Comparison of ENCODE assay signal across 11 mouse cellular contexts in the genomic region with DNA sequence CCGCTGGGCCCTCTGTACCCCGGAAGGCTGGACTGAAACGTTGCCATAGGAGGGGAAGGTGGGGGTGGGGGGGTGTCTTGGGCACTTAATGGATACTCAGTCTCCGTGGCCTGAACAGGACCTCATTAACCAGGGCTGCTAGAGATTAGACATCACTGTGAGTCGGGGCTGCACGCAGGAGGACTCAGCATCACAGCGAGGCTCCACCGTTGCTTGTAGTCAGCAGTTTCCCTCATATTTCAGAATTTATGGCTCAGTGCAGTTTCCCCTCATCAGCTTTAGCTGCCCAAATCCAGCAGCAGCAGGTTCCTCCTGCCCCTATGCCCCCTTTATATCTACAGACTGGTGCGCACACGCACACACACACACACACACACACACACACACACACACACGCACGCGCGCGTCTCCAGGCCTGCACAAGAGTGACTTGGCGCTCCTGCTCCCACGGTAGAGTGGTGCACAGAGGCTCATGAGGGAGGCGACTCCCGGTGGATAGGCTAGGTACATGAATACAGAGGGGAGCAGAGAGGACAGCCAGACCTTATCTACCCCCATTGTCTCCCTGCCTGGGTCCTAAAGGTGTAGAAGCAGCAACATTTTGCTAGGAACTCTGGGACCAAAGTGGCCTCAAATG.
DNase-seq lines count a peak whose midpoint lies in the region; ATAC-seq lines count a peak whose summit lies in the region.
"Had no signal": no experiment of that assay in that cellular context is flagged by ENCODE, and none has a peak within 500 bp of the region (broad histone marks: within the 10 kb centered on the region; RNA-seq: fewer than 3 reads in every experiment).

No protein-coding gene starts in this region.

- DNase-seq in liver: peak; percentile 13
- no peak for DNase-seq in liver, embryonic 11.5 days (ENCODE audit: low spot score)
- peak; percentile 28 for DNase-seq in forebrain, embryonic 14.5 days (ENCODE audit: low spot score)
- peak; percentile 17 for DNase-seq in retina, embryonic 14.5 days (ENCODE audit: low spot score)
- no peak for DNase-seq in gastrocnemius, postnatal 25 days
- DNase-seq: heart, postnatal 36 days; layer of hippocampus, adult 9-11 months; thymus, adult 18-20 months had no signal

- no peak for ATAC-seq in liver, embryonic 11.5 days (replicated peaks; ENCODE audit: low FRiP score)
- ATAC-seq in forebrain, embryonic 14.5 days: peak; percentile 26; the same call in 1 of the 2 replicates
- ATAC-seq in limb, embryonic 12.5 days (ENCODE audit: insufficient number of reproducible peaks, insufficient read depth, low FRiP score, low TSS enrichment, low read depth): peak; percentile 63; the same call in 1 of the 2 replicates
- ATAC-seq in cerebellum, adult (ENCODE audit: insufficient number of reproducible peaks, low FRiP score, low TSS enrichment): no peak

- H3K9ac ChIP-seq in liver, embryonic 11.5 days (ENCODE audit: low read depth, low read length): no peak overlapping the region
- no peak overlapping the region for H3K9ac ChIP-seq in forebrain, embryonic 14.5 days (ENCODE audit: low read length)
- H3K9ac ChIP-seq in limb, embryonic 12.5 days (replicated peaks): no peak overlapping the region
- H3K9ac ChIP-seq: liver, embryonic 15.5 days had no signal

- no peak overlapping the region for H3K4me3 ChIP-seq in liver, embryonic 11.5 days (ENCODE audit: low read depth, low read length)
- no peak overlapping the region for H3K4me3 ChIP-seq in forebrain, embryonic 14.5 days (ENCODE audit: low read depth, low read length)
- H3K4me3 ChIP-seq in limb, embryonic 12.5 days (replicated peaks): no peak overlapping the region
- H3K4me3 ChIP-seq: liver, embryonic 15.5 days had no signal

- no peaks in the 10 kb centered on the region for H3K9me3 ChIP-seq in liver, embryonic 11.5 days (ENCODE audit: control insufficient read depth, low read length)
- no peaks in the 10 kb centered on the region for H3K9me3 ChIP-seq in forebrain, embryonic 14.5 days (replicated peaks; ENCODE audit: control insufficient read depth, low read length)
- H3K9me3 ChIP-seq in limb, embryonic 12.5 days: peaks cover 8% of the 10 kb centered on the region
- H3K9me3 ChIP-seq: liver, embryonic 15.5 days had no signal

- peaks cover 8% of the 10 kb centered on the region for H3K4me1 ChIP-seq in liver, embryonic 11.5 days (replicated peaks; ENCODE audit: control insufficient read depth, insufficient read depth, low read length)
- H3K4me1 ChIP-seq in forebrain, embryonic 14.5 days (ENCODE audit: control insufficient read depth, insufficient read depth, low read length): no peaks in the 10 kb centered on the region
- peaks cover 25% of the 10 kb centered on the region for H3K4me1 ChIP-seq in limb, embryonic 12.5 days (replicated peaks)
- H3K4me1 ChIP-seq: liver, embryonic 15.5 days had no signal

- no peaks in the 10 kb centered on the region for H3K27me3 ChIP-seq in liver, embryonic 11.5 days (replicated peaks; ENCODE audit: control insufficient read depth, insufficient read depth, low read length)
- no peaks in the 10 kb centered on the region for H3K27me3 ChIP-seq in forebrain, embryonic 14.5 days (replicated peaks; ENCODE audit: control insufficient read depth, insufficient read depth, low read length)
- H3K27me3 ChIP-seq in limb, embryonic 12.5 days: no peaks in the 10 kb centered on the region
- H3K27me3 ChIP-seq: liver, embryonic 15.5 days had no signal

- no peaks in the 10 kb centered on the region for H3K36me3 ChIP-seq in liver, embryonic 11.5 days (ENCODE audit: control insufficient read depth, insufficient read depth, low read length)
- H3K36me3 ChIP-seq in forebrain, embryonic 14.5 days (ENCODE audit: control insufficient read depth, insufficient read depth, low read length): no peaks in the 10 kb centered on the region
- H3K36me3 ChIP-seq in limb, embryonic 12.5 days: no peaks in the 10 kb centered on the region
- H3K36me3 ChIP-seq: liver, embryonic 15.5 days had no signal

- no peak overlapping the region for H3K4me2 ChIP-seq in liver, embryonic 11.5 days
- H3K4me2 ChIP-seq in forebrain, embryonic 14.5 days (ENCODE audit: low read length): no peak overlapping the region
- H3K4me2 ChIP-seq in limb, embryonic 12.5 days: no peak overlapping the region; the same call in 1 of the 2 replicates
- H3K4me2 ChIP-seq: liver, embryonic 15.5 days had no signal

- 57% methylated on average over 19 of the region's 19 CpGs for WGBS in liver, embryonic 11.5 days
- 47% methylated on average over 19 of the region's 19 CpGs for WGBS in forebrain, embryonic 14.5 days
- WGBS in limb, embryonic 12.5 days: 49% methylated on average over 19 of the region's 19 CpGs

- H3K27ac ChIP-seq in liver, embryonic 11.5 days (ENCODE audit: low read depth, low read length): no peak overlapping the region
- peak overlapping the region; percentile 14; the same call in 1 of the 2 replicates for H3K27ac ChIP-seq in forebrain, embryonic 14.5 days (ENCODE audit: low read depth, low read length)
- H3K27ac ChIP-seq in limb, embryonic 12.5 days: 0 out of 2 replicates have a peak overlapping the region, but pooled peaks have one; percentile 41
- H3K27ac ChIP-seq: liver, embryonic 15.5 days had no signal

Comparison
In these comparisons a context has a peak if more than half of its experiments do, and no peak if none do; other contexts are left out.
1. DNase-seq: peak in liver (single experiment), forebrain, embryonic 14.5 days (single experiment) and retina, embryonic 14.5 days (single experiment); none in liver, embryonic 11.5 days (single experiment) and gastrocnemius, postnatal 25 days (single experiment).
2. ATAC-seq: peak in forebrain, embryonic 14.5 days (single experiment) and limb, embryonic 12.5 days (single experiment); none in liver, embryonic 11.5 days (single experiment) and cerebellum, adult (single experiment).